Mouse (Mus musculus) embryo, embryonic 10.5 days (tissue): ENCODE data around the gene Taar1.
A peak's percentile ranks its signal among the peaks of the same experiment; 100 is the strongest.

ENCODE experiments used
- DNase-seq: peaks from one replicate; pipeline ENCODE4 v3.0.0-alpha.2; 2015; ENCODE audit warnings: low spot score

The Taar1 gene

GRCm38 (mm10) chr10:23920056-23920455 lies at the start of gene Taar1:
Taar1 (plus strand) TSS chr10:23920356.
- no peak for DNase-seq

GRCm38 (mm10) chr10:23880695-23881094 lies 39.5 kb upstream of the Taar1 start:
- no peak for DNase-seq

GRCm38 (mm10) chr10:23884910-23885309 lies 35.2 kb upstream of the Taar1 start:
- DNase-seq: no peak

GRCm38 (mm10) chr10:23886060-23886459 lies 34.1 kb upstream of the Taar1 start:
- DNase-seq: no peak

- DNase-seq: no peak
Observed at GRCm38 (mm10) chr10:23892987-23893386, 27.2 kb upstream of the Taar1 start.

GRCm38 (mm10) chr10:23894601-23895349 lies 25.4 kb upstream of the Taar1 start, which contains the start of gene Vnn1:
Vnn1 (plus strand) TSS chr10:23894688.
- peak; percentile 28 for DNase-seq

GRCm38 (mm10) chr10:23895376-23895775 lies 24.8 kb upstream of the Taar1 start:
- DNase-seq: no peak

- no peak for DNase-seq
Observed at GRCm38 (mm10) chr10:23901119-23901518, 19.0 kb upstream of the Taar1 start.

GRCm38 (mm10) chr10:23905661-23906060 lies 14.5 kb upstream of the Taar1 start:
- DNase-seq: no peak

GRCm38 (mm10) chr10:23922468-23922867 lies 2.3 kb downstream of the Taar1 start:
- no peak for DNase-seq

GRCm38 (mm10) chr10:23923941-23924340 lies 3.8 kb downstream of the Taar1 start:
- DNase-seq: no peak

GRCm38 (mm10) chr10:23937613-23938012 lies 17.5 kb downstream of the Taar1 start:
- DNase-seq: no peak

- peak; percentile 4 for DNase-seq
Observed at GRCm38 (mm10) chr10:23938312-23938711, 18.2 kb downstream of the Taar1 start, which contains the start of gene Taar2. Taar2 (plus strand) TSS chr10:23938572.

GRCm38 (mm10) chr10:23942465-23942864 lies 22.3 kb downstream of the Taar1 start:
- peak; percentile 30 for DNase-seq

- DNase-seq: no peak
Observed at GRCm38 (mm10) chr10:23948026-23948425, 27.9 kb downstream of the Taar1 start.

GRCm38 (mm10) chr10:23949508-23950005 lies 29.4 kb downstream of the Taar1 start, which contains the start of gene Taar3:
Taar3 (plus strand) TSS chr10:23949558.
- DNase-seq: no peak

- no peak for DNase-seq
Observed at GRCm38 (mm10) chr10:23951714-23952113, 31.6 kb downstream of the Taar1 start.

GRCm38 (mm10) chr10:23959071-23959470 lies 38.9 kb downstream of the Taar1 start:
- DNase-seq: no peak

GRCm38 (mm10) chr10:23960444-23960915 lies 40.3 kb downstream of the Taar1 start, which contains the start of gene Taar4:
Taar4 (plus strand) TSS chr10:23960494.
- no peak for DNase-seq

- no peak for DNase-seq
Observed at GRCm38 (mm10) chr10:23963444-23963843, 43.3 kb downstream of the Taar1 start.

GRCm38 (mm10) chr10:23964921-23965610 lies 44.9 kb downstream of the Taar1 start:
- DNase-seq: no peak

- DNase-seq: no peak
Observed at GRCm38 (mm10) chr10:23970656-23971165, 50.6 kb downstream of the Taar1 start, which contains the start of gene Taar5. Taar5 (plus strand) TSS chr10:23970706.
